Mouse (Mus musculus) spleen, adult 2 months (tissue): ENCODE results near the gene Klk1b4. TPM values are rescaled to one million over a fixed set of nuclear protein-coding genes. Genes with fewer than 3 reads are reported as not detected.
"Not testable (repeated sequence)": the region's sequence is repeated elsewhere in the genome, so short reads cannot be mapped to it uniquely, and the experiment has no call there.

ENCODE experiments used
- DNase-seq, 2 experiments: peaks; one replicate each; pipeline versions ENCODE4 v3.0.0 to v3.0.0-alpha.2; 2012 to 2021; ENCODE audit warnings: low spot score in 2 of 2, low read depth in 1 of 2
- H3K27ac ChIP-seq: fragments of 200-500 bp; 2 replicates; pipeline ENCODE4 v1.5.1; 2012; ENCODE audit warnings: low read length, inconsistent platforms; ENCODE audit not compliant: insufficient read depth
- H3K27me3 ChIP-seq: fragments of 200-500 bp; 2 replicates; pipeline ENCODE4 v1.6.1; 2012; ENCODE audit warnings: mild to moderate bottlenecking, moderate library complexity, low read length, inconsistent platforms; ENCODE audit not compliant: control insufficient read depth, insufficient read depth
- H3K36me3 ChIP-seq: fragments of 200-500 bp; 2 replicates; pipeline ENCODE4 v1.6.1; 2012; ENCODE audit warnings: mild to moderate bottlenecking, low read length, inconsistent platforms; ENCODE audit not compliant: control insufficient read depth, insufficient read depth
- H3K4me1 ChIP-seq: fragments of 200-500 bp; 2 replicates; pipeline ENCODE4 v1.6.1; 2011; ENCODE audit warnings: inconsistent platforms; ENCODE audit not compliant: control insufficient read depth, insufficient read depth, insufficient read length
- H3K4me3 ChIP-seq: fragments of 200-500 bp; 2 replicates; pipeline ENCODE4 v1.5.1; 2011; ENCODE audit warnings: mild to moderate bottlenecking, inconsistent platforms; ENCODE audit not compliant: insufficient read depth, insufficient read length; ENCODE audit errors: extremely low read depth
- CTCF ChIP-seq: fragments of 200-500 bp; IDR thresholded peaks from 2 replicates; pipeline ENCODE4 v1.5.1; 2011; ENCODE audit warnings: mild to moderate bottlenecking, inconsistent platforms; ENCODE audit not compliant: insufficient read depth, insufficient read length, insufficient replicate concordance; ENCODE audit errors: extremely low read depth
- POLR2A ChIP-seq: fragments of 200-500 bp; IDR thresholded peaks from 2 replicates; pipeline ENCODE4 v1.6.1; 2011; ENCODE audit warnings: low read depth, low read length, inconsistent platforms
- WGBS: fragments of 180-500 bp; shearing (Covaris S2); methylation state at CpG from one replicate; pipeline ENCODE4 v1.1.7; 2018; 5-methylcytosine and 5-hydroxymethylcytosine counted together
- polyA plus RNA-seq: library from polyadenylated mRNA; depleted of rRNA; stranded (reverse); fragments of >200 nt; gene quantifications from 2 replicates; pipeline ENCODE4 v1.2.3, GENCODE M21; 2012

Klk1b4 gene
- polyA plus RNA-seq, 1 experiment: 3.0 TPM

DNA sequence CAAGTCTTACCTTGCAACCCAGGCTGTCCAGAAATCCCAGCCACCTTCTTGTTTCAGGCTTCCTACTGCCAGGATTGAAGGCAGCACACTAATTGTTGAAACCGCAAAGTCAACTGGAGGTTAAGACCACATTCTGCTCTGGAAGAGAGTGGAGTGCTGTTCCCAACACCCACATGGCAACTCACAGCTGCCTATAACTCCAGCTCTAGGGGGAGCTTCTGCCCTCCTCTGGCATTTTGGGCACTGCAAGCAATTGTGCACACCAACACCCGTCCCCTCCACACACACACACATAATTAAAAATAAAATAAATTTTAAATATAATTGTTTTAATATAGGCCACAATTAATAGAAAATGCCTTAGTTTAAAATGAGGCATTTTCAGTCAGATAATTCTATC lies 33.9 kb downstream of the Klk1b4 start:
- DNase-seq: no peak
- H3K4me1 ChIP-seq: peaks cover 8% of the 10 kb centered on the region; the same call in 1 of the 2 replicates
- WGBS: 79% methylated on average over 2 of the region's 2 CpGs
- H3K36me3 ChIP-seq: no peaks in the 10 kb centered on the region
- TF ChIP-seq CTCF (no peak), POLR2A (no peak)
- H3K27ac ChIP-seq: no peak overlapping the region
- H3K27me3 ChIP-seq: no peaks in the 10 kb centered on the region
- H3K4me3 ChIP-seq: no peak overlapping the region

- no peaks in the 10 kb centered on the region for H3K36me3 ChIP-seq
- H3K27me3 ChIP-seq: no peaks in the 10 kb centered on the region
- TF ChIP-seq POLR2A (no peak), CTCF (no peak)
- no peak overlapping the region for H3K4me3 ChIP-seq
- DNase-seq: no peak
- H3K4me1 ChIP-seq: peaks cover 8% of the 10 kb centered on the region; the same call in 1 of the 2 replicates
- no peak overlapping the region for H3K27ac ChIP-seq
- WGBS: 62% methylated on average over 1 of the region's 1 CpGs
Observed at GRCm38 (mm10) chr7:44244080-44244479, 36.8 kb downstream of the Klk1b4 start.

GRCm38 (mm10) chr7:44246055-44246983 lies 39.1 kb downstream of the Klk1b4 start, which contains the start of the genes 1700028J19Rik and 2410002F23Rik:
TSS of gene 1700028J19Rik (minus strand) at chr7:44246695.
TSS of gene 2410002F23Rik (plus strand) at chr7:44246722.
- under 1% methylated on average over 62 of the region's 62 CpGs for WGBS
- peak within 1 kb of the TSS; percentile 99 for H3K4me3 ChIP-seq

DNA sequence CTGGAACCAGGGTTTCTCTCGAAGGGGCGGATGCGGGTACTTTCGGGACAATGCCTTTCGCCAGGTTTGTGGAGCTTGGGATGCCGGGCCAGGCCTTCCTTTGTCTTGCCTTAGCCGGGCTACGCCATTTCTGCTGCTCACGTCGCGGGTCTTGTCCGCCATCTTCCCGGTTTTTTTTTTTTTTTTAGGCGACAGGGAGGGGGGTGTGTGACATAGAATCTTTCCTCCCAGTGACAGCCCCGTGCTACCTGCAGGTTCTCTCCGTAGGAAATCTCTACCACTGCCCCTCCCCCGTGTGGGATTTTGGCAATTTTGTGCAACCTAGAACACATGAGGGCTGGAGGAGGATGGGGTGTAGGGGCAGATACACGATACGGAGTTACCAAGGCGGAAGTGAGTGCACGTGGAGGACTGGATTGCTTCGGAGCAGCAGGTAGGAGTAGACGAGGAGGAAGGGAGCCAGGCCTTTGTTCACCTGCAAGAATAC lies 39.8 kb downstream of the Klk1b4 start:
- Histone ChIP-seq H3K4me1 (peaks cover 8% of the 10 kb centered on the region; the same call in 1 of the 2 replicates), H3K27ac (peak overlapping the region; percentile 89), H3K36me3 (peaks cover 13% of the 10 kb centered on the region), H3K27me3 (no peaks in the 10 kb centered on the region), H3K4me3 (peak overlapping the region; percentile 99)
- peak; percentile 37 to 47 for DNase-seq
- WGBS: 0% methylated on average over 23 of the region's 23 CpGs
- TF ChIP-seq POLR2A (no peak), CTCF (no peak)

More at GRCm38 (mm10) chr7:44246055-44246983, 39.1 kb downstream of the Klk1b4 start, which contains the start of the genes 1700028J19Rik and 2410002F23Rik:
- TF ChIP-seq POLR2A (peak; percentile 97), CTCF (no peak)
- no peaks in the 10 kb centered on the region for H3K27me3 ChIP-seq
- H3K4me1 ChIP-seq: peaks cover 8% of the 10 kb centered on the region; the same call in 1 of the 2 replicates
- peak; percentile 82 to 86 for DNase-seq
- peak within 1 kb of the TSS; percentile 89 for H3K27ac ChIP-seq
- peaks cover 13% of the 10 kb centered on the region for H3K36me3 ChIP-seq

GRCm38 (mm10) chr7:44247971-44248370 lies 40.7 kb downstream of the Klk1b4 start:
- no peak for DNase-seq
- H3K36me3 ChIP-seq: peaks cover 22% of the 10 kb centered on the region
- 81% methylated on average over 2 of the region's 2 CpGs for WGBS
- H3K27me3 ChIP-seq: no peaks in the 10 kb centered on the region
- H3K4me1 ChIP-seq: peaks cover 8% of the 10 kb centered on the region; the same call in 1 of the 2 replicates
- no peak overlapping the region for H3K4me3 ChIP-seq
- no peak for TF ChIP-seq CTCF
- no peak for TF ChIP-seq POLR2A
- H3K27ac ChIP-seq: no peak overlapping the region

- WGBS: 96% methylated on average over 4 of the region's 4 CpGs
Observed at GRCm38 (mm10) chr7:44249248-44249647, 42.0 kb downstream of the Klk1b4 start.

GRCm38 (mm10) chr7:44250732-44251275 lies 43.6 kb downstream of the Klk1b4 start:
- not testable (repeated sequence) for DNase-seq, H3K4me3 ChIP-seq, H3K27me3 ChIP-seq, H3K4me1 ChIP-seq, H3K27ac ChIP-seq
- 93% methylated on average over 17 of the region's 17 CpGs for WGBS
- peaks cover 22% of the 10 kb centered on the region for H3K36me3 ChIP-seq

More at GRCm38 (mm10) chr7:44249248-44249647, 42.0 kb downstream of the Klk1b4 start:
- no peak overlapping the region for H3K27ac ChIP-seq
- no peak for DNase-seq
- no peak overlapping the region for H3K4me3 ChIP-seq
- peaks cover 8% of the 10 kb centered on the region; the same call in 1 of the 2 replicates for H3K4me1 ChIP-seq
- H3K27me3 ChIP-seq: no peaks in the 10 kb centered on the region
- H3K36me3 ChIP-seq: peaks cover 22% of the 10 kb centered on the region
- TF ChIP-seq POLR2A: no peak
